Mouse (Mus musculus): Measurements from ENCODE around the gene Tax1bp1. TPM values are rescaled to one million over a fixed set of nuclear protein-coding genes. Genes with fewer than 3 reads are reported as not detected.

Tax1bp1 gene
- polyA plus RNA-seq, 1 experiment from 2014 or later: 144 TPM

- ATAC-seq (ENCODE audit: low FRiP score): no peak
- H3K27me3 ChIP-seq: no peaks in the 10 kb centered on the region
- WGBS: 84% methylated on average over 5 of the region's 5 CpGs
- H3K4me1 ChIP-seq: peaks cover 4% of the 10 kb centered on the region
- no peaks in the 10 kb centered on the region for H3K9me3 ChIP-seq (replicated peaks)
- no peak overlapping the region for H3K4me2 ChIP-seq (replicated peaks)
- no peak overlapping the region for H3K4me3 ChIP-seq
- no peak overlapping the region for H3K27ac ChIP-seq
- no peaks in the 10 kb centered on the region for H3K36me3 ChIP-seq
- no peak overlapping the region for H3K9ac ChIP-seq
Measured at GRCm38 (mm10) chr6:52717493-52718192, 4.1 kb downstream of the Tax1bp1 start.

DNA sequence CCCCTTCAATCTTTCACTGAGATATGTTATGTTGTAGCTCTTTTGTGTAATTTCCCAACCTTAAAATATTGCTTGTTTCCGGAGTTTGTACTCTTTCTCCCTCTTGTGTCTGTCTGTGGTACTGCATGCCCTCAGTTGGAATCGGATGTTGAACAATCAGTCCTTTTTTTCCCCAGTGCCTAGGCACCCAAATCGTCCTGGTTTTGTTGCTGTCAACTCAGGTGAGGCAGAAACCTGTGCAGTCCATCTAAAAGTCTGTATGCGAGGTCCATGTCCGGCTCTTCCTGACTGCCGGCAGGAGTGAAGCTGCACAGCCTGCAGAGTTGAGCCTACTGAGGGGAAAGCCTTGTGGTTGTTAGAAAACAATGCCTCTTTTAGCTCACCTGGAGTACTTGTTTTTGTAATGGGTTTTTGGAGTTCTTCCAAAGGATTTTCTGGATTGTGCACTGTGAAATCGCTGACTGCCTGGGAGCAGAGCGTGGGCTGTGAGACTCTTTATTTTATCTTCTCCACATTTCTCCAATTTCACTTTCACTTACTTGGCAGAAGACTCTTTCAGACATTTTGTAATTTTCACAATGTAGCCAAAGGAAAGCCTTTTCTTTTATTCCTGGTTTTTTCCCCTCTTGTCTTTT is 11.4 kb downstream of the Tax1bp1 start:
- H3K36me3 ChIP-seq: peaks cover 17% of the 10 kb centered on the region
- no peaks in the 10 kb centered on the region for H3K27me3 ChIP-seq
- 60% methylated on average over 8 of the region's 8 CpGs for WGBS
- no peak overlapping the region for H3K4me3 ChIP-seq
- H3K9ac ChIP-seq: no peak overlapping the region
- no peak for ATAC-seq (ENCODE audit: low FRiP score)
- H3K9me3 ChIP-seq (replicated peaks): no peaks in the 10 kb centered on the region
- no peaks in the 10 kb centered on the region for H3K4me1 ChIP-seq
- H3K4me2 ChIP-seq (replicated peaks): no peak overlapping the region
- no peak overlapping the region for H3K27ac ChIP-seq

GRCm38 (mm10) chr6:52730338-52730737 is 16.8 kb downstream of the Tax1bp1 start:
- Histone ChIP-seq H3K9me3 (replicated peaks) (no peaks in the 10 kb centered on the region), H3K27me3 (no peaks in the 10 kb centered on the region), H3K9ac (no peak overlapping the region), H3K4me2 (replicated peaks) (no peak overlapping the region), H3K36me3 (peaks cover 17% of the 10 kb centered on the region), H3K4me3 (no peak overlapping the region), H3K27ac (no peak overlapping the region), H3K4me1 (no peaks in the 10 kb centered on the region)
- WGBS: 90% methylated on average over 4 of the region's 4 CpGs
- ATAC-seq (ENCODE audit: low FRiP score): no peak

DNA sequence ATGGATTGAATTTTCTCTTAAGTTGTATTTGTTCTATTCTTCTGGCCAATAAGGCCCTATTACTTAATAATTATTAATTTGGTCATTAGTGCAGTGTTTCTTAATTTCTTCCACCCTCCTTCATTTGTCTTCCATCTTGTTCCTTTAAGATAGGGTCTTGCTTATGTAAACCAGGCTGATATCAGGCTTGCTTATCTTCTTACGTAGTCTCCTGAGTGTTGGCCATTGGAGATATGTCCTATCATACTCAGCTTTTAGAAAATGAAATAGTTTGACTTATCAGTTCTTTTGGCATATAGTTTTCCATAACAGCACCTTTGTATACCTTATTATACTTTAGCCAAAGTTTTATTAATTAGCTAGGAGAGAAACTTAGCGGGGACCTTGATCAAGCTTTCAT is 21.1 kb downstream of the Tax1bp1 start:
- H3K36me3 ChIP-seq: peaks cover 30% of the 10 kb centered on the region
- H3K27ac ChIP-seq: no peak overlapping the region
- H3K9me3 ChIP-seq (replicated peaks): no peaks in the 10 kb centered on the region
- 95% methylated on average over 2 of the region's 2 CpGs for WGBS
- H3K27me3 ChIP-seq: no peaks in the 10 kb centered on the region
- no peak overlapping the region for H3K9ac ChIP-seq
- no peaks in the 10 kb centered on the region for H3K4me1 ChIP-seq
- no peak for ATAC-seq (ENCODE audit: low FRiP score)
- H3K4me3 ChIP-seq: no peak overlapping the region
- H3K4me2 ChIP-seq (replicated peaks): no peak overlapping the region

DNA sequence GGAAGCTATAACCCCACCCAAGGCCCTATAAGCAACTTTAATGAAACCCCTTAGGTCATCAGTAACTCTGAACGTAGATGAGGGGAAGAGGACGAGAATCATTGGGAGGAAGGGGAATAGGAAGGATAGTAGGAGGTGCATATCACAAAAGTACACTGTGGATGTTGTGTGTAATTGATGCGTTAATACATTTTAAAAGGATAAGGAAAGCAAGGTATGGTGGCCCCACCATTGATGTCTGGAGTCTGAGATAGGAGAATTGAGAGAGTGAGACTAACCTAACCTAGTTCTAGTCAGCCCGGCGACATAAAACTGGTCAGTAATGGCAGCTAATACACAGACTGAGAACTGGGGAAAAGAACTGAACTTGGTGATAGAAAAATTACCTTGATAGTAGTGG is 39.3 kb downstream of the Tax1bp1 start:
- no peak overlapping the region for H3K4me3 ChIP-seq
- H3K4me1 ChIP-seq: no peaks in the 10 kb centered on the region
- H3K4me2 ChIP-seq (replicated peaks): no peak overlapping the region
- H3K27ac ChIP-seq: no peak overlapping the region
- H3K27me3 ChIP-seq: no peaks in the 10 kb centered on the region
- ATAC-seq (ENCODE audit: low FRiP score): no peak
- H3K9ac ChIP-seq: no peak overlapping the region
- H3K9me3 ChIP-seq (replicated peaks): no peaks in the 10 kb centered on the region
- WGBS: 95% methylated on average over 5 of the region's 5 CpGs
- H3K36me3 ChIP-seq: peaks cover 34% of the 10 kb centered on the region

DNA sequence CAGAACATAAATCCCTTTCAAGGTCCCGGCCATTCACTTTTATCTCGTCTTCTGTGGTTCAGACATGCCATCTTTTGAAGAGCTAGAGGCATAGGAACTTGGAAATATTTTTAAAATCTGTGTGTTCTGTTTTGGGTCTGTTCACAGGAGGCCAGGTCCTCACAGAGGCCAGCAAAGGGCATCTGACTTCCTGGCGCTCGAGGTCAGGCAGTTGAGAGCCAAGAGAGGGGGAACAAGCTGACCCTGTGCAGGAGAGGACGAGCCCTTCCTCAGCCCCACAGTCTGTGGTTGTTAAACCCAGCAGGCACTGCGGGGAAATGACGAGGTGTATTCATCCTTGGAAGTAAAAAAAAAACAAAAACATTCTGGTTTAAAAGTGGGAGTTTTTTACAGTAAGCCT is 51.7 kb downstream of the Tax1bp1 start:
- H3K36me3 ChIP-seq: peaks cover 41% of the 10 kb centered on the region
- no peak overlapping the region for H3K9ac ChIP-seq
- 70% methylated on average over 7 of the region's 7 CpGs for WGBS
- no peaks in the 10 kb centered on the region for H3K4me1 ChIP-seq
- no peaks in the 10 kb centered on the region for H3K27me3 ChIP-seq
- no peak overlapping the region for H3K27ac ChIP-seq
- no peaks in the 10 kb centered on the region for H3K9me3 ChIP-seq (replicated peaks)
- no peak overlapping the region for H3K4me3 ChIP-seq
- no peak for ATAC-seq (ENCODE audit: low FRiP score)
- no peak overlapping the region for H3K4me2 ChIP-seq (replicated peaks)

- H3K27ac ChIP-seq: no peak overlapping the region
- peaks cover 33% of the 10 kb centered on the region for H3K36me3 ChIP-seq
- H3K4me2 ChIP-seq (replicated peaks): no peak overlapping the region
- 73% methylated on average over 1 of the region's 1 CpGs for WGBS
- H3K27me3 ChIP-seq: no peaks in the 10 kb centered on the region
- H3K9ac ChIP-seq: no peak overlapping the region
- no peak overlapping the region for H3K4me3 ChIP-seq
- ATAC-seq (ENCODE audit: low FRiP score): no peak
- no peaks in the 10 kb centered on the region for H3K9me3 ChIP-seq (replicated peaks)
- no peaks in the 10 kb centered on the region for H3K4me1 ChIP-seq
Measured at GRCm38 (mm10) chr6:52770789-52771188, 57.3 kb downstream of the Tax1bp1 start.

GRCm38 (mm10) chr6:52773132-52773531 is 59.6 kb downstream of the Tax1bp1 start:
- ATAC-seq (ENCODE audit: low FRiP score): no peak
- peaks cover 15% of the 10 kb centered on the region for H3K36me3 ChIP-seq
- no peak overlapping the region for H3K4me3 ChIP-seq
- H3K9ac ChIP-seq: no peak overlapping the region
- no peaks in the 10 kb centered on the region; the same call in 1 of the 2 replicates for H3K4me1 ChIP-seq
- 85% methylated on average over 5 of the region's 5 CpGs for WGBS
- no peaks in the 10 kb centered on the region for H3K27me3 ChIP-seq
- H3K27ac ChIP-seq: no peak overlapping the region
- no peak overlapping the region for H3K4me2 ChIP-seq (replicated peaks)
- H3K9me3 ChIP-seq (replicated peaks): no peaks in the 10 kb centered on the region

DNA sequence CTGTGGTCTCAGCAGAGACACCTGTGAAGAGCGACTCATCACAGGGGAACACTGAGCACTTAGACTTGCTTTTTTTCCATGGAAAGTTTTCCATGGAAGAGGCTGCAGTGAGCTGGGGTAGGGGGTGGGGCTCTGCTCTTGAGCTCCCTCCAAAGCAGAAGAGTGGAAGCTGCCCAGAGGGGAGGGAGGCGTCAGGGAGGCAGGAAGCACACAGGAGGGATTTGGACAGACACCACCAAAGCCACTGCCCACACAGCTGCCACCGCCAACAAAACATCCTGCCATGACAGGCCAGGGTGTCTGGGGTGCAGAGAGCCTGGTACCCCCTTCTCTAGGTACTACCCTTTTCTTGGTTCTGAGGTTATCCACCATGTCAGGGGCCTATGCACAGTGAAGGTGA is 61.8 kb downstream of the Tax1bp1 start:
- no peak overlapping the region for H3K9ac ChIP-seq
- no peak overlapping the region for H3K4me3 ChIP-seq
- H3K27ac ChIP-seq: no peak overlapping the region
- H3K4me1 ChIP-seq: no peaks in the 10 kb centered on the region; the same call in 1 of the 2 replicates
- no peaks in the 10 kb centered on the region for H3K27me3 ChIP-seq
- 71% methylated on average over 3 of the region's 3 CpGs for WGBS
- no peak overlapping the region for H3K4me2 ChIP-seq (replicated peaks)
- no peaks in the 10 kb centered on the region for H3K9me3 ChIP-seq (replicated peaks)
- ATAC-seq (ENCODE audit: low FRiP score): no peak
- peaks cover under 1% of the 10 kb centered on the region for H3K36me3 ChIP-seq

DNA sequence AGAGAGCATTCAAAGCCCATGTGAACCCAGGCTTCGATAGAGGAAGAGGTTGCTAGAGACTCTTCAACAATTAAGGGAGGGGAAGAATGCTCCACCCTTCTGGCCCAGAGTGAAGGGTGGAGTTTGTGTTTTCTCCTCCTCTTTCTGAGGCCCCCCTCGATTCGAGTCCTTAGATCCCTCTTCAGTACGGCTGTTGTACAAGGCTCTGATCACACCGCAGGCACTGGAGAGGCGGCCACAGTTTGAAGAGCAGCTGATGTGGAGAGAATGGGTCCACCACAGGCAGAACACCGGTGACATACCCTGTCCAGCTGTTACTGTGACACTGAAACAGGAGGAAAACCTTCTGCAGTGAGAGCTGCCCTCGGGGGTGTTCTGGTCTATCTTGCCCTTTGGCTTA is 62.4 kb downstream of the Tax1bp1 start:
- no peaks in the 10 kb centered on the region; the same call in none of the 2 replicates for H3K36me3 ChIP-seq
- no peak overlapping the region for H3K4me2 ChIP-seq (replicated peaks)
- no peaks in the 10 kb centered on the region for H3K27me3 ChIP-seq
- no peak overlapping the region for H3K9ac ChIP-seq
- H3K4me1 ChIP-seq: no peaks in the 10 kb centered on the region; the same call in 1 of the 2 replicates
- ATAC-seq (ENCODE audit: low FRiP score): no peak
- no peaks in the 10 kb centered on the region for H3K9me3 ChIP-seq (replicated peaks)
- H3K4me3 ChIP-seq: no peak overlapping the region
- WGBS: 87% methylated on average over 8 of the region's 8 CpGs
- H3K27ac ChIP-seq: no peak overlapping the region

DNA sequence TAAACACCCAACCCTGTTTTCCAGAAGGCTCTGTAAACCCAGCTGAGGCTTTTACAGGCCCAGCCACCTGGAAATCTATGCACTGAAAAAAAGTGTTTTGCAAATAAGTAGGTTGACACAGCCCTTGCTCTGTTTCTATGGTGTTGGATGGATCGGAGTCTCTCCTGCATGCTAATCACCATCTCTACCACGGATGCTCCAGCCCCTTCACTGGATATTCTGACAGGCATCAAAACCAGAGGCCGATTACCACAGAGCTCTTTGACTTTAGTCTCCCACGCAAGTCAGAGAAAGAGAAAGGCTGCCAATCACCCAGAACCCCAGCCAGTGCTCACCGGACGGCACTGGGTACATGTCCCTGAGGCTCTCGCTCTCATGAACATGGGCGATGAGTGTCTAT is 63.5 kb downstream of the Tax1bp1 start:
- Histone ChIP-seq H3K4me3 (no peak overlapping the region), H3K4me1 (no peaks in the 10 kb centered on the region; the same call in 1 of the 2 replicates), H3K27me3 (no peaks in the 10 kb centered on the region), H3K36me3 (no peaks in the 10 kb centered on the region; the same call in none of the 2 replicates), H3K9me3 (replicated peaks) (no peaks in the 10 kb centered on the region), H3K4me2 (replicated peaks) (no peak overlapping the region), H3K27ac (no peak overlapping the region), H3K9ac (no peak overlapping the region)
- 85% methylated on average over 8 of the region's 8 CpGs for WGBS
- ATAC-seq (ENCODE audit: low FRiP score): no peak

DNA sequence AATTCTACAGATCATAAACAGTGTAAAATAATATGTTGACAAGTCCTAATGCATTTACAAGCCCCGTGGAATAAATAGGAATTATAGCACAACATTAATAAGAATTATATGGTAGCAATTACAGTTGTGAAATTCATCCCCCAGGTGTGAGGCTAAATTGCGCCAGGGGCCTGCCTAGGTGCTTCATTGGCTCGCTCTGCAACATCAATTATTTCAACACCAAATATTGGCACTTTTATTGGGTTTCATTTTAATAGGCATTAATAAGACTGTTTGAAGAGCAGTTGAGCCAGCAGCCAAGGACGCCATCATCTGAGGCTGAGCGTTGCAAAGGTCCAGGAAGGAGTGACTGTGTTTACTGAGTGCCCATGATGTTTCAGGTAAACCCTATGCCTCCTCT is 65.0 kb downstream of the Tax1bp1 start:
- no peak overlapping the region for H3K27ac ChIP-seq
- no peak for ATAC-seq (ENCODE audit: low FRiP score)
- 83% methylated on average over 5 of the region's 5 CpGs for WGBS

GRCm38 (mm10) chr6:52779546-52779945 is 66.0 kb downstream of the Tax1bp1 start:
- Histone ChIP-seq H3K9ac (no peak overlapping the region), H3K9me3 (replicated peaks) (no peaks in the 10 kb centered on the region), H3K27me3 (no peaks in the 10 kb centered on the region), H3K4me2 (replicated peaks) (no peak overlapping the region), H3K4me1 (no peaks in the 10 kb centered on the region; the same call in 1 of the 2 replicates), H3K4me3 (no peak overlapping the region), H3K36me3 (no peaks in the 10 kb centered on the region; the same call in 1 of the 2 replicates), H3K27ac (no peak overlapping the region)
- WGBS: 85% methylated on average over 5 of the region's 5 CpGs
- ATAC-seq (ENCODE audit: low FRiP score): no peak

More for the DNA sequence above, 65.0 kb downstream of the Tax1bp1 start:
- H3K4me3 ChIP-seq: no peak overlapping the region
- H3K9ac ChIP-seq: no peak overlapping the region
- no peaks in the 10 kb centered on the region; the same call in 1 of the 2 replicates for H3K36me3 ChIP-seq
- no peak overlapping the region for H3K4me2 ChIP-seq (replicated peaks)
- H3K27me3 ChIP-seq: no peaks in the 10 kb centered on the region
- no peaks in the 10 kb centered on the region; the same call in 1 of the 2 replicates for H3K4me1 ChIP-seq
- no peaks in the 10 kb centered on the region for H3K9me3 ChIP-seq (replicated peaks)
